7 mouse cellular contexts compared by ENCODE assay signal in genomic region chr12:105010213-105010790, GRCm38 (mm10). TPM values are rescaled to one million over a fixed set of nuclear protein-coding genes. Genes with fewer than 3 reads are reported as not detected.
DNase-seq lines count a peak whose midpoint lies in the region; ATAC-seq lines count a peak whose summit lies in the region.

No protein-coding gene starts in this region.

- 18% methylated on average over 9 of the region's 9 CpGs for WGBS in forebrain, embryonic 14.5 days
- WGBS in liver, embryonic 16.5 days (ENCODE audit: insufficient replicate concordance), result 10% methylated on average over 9 of the region's 9 CpGs

- peak overlapping the region; percentile 53; the same call in 1 of the 2 replicates for H3K9ac ChIP-seq in forebrain, embryonic 14.5 days (ENCODE audit: low read length)
- H3K9ac ChIP-seq in liver, embryonic 16.5 days (ENCODE audit: low read depth, low read length), result peak overlapping the region; percentile 87

- H3K36me3 ChIP-seq in forebrain, embryonic 14.5 days (ENCODE audit: control insufficient read depth, insufficient read depth, low read length), result no peaks in the 10 kb centered on the region
- H3K36me3 ChIP-seq in liver, embryonic 16.5 days (ENCODE audit: control insufficient read depth, insufficient read depth), result no peaks in the 10 kb centered on the region

- H3K27me3 ChIP-seq in forebrain, embryonic 14.5 days (replicated peaks; ENCODE audit: control insufficient read depth, insufficient read depth, low read length), result peaks cover 26% of the 10 kb centered on the region
- H3K27me3 ChIP-seq in liver, embryonic 16.5 days (ENCODE audit: control insufficient read depth, insufficient read depth, low read depth, low read length), result no peaks in the 10 kb centered on the region

- H3K9me3 ChIP-seq in forebrain, embryonic 14.5 days (replicated peaks; ENCODE audit: control insufficient read depth, low read length), result no peaks in the 10 kb centered on the region
- H3K9me3 ChIP-seq in liver, embryonic 16.5 days (replicated peaks; ENCODE audit: control insufficient read depth, low read length), result no peaks in the 10 kb centered on the region

- H3K4me3 ChIP-seq in forebrain, embryonic 14.5 days (ENCODE audit: low read depth, low read length), result peak overlapping the region; percentile 51
- peak overlapping the region; percentile 89 for H3K4me3 ChIP-seq in liver, embryonic 16.5 days (ENCODE audit: low read depth, low read length)

- DNase-seq in 3T3-L1 (ENCODE audit: low read depth, low spot score), result peak; percentile 57
- peak; percentile 39 for DNase-seq in CD4-positive helper T cell, adult 2 months (ENCODE audit: low read depth, low spot score)
- no peak for DNase-seq in forebrain, embryonic 14.5 days (ENCODE audit: low spot score)
- DNase-seq in adrenal gland, adult 2 months, result no peak
- DNase-seq in cerebellum, postnatal 10 days, result no peak
- no peak for DNase-seq in left cerebral cortex, postnatal 14 days (ENCODE audit: low spot score in 2 of 2)

- intact Hi-C loops in left cerebral cortex, postnatal 14 days (cut with DNase I), result no loop called here

- H3K4me1 ChIP-seq in forebrain, embryonic 14.5 days (ENCODE audit: control insufficient read depth, insufficient read depth, low read length), result peaks cover 10% of the 10 kb centered on the region; the same call in 1 of the 2 replicates
- peaks cover 75% of the 10 kb centered on the region for H3K4me1 ChIP-seq in liver, embryonic 16.5 days (ENCODE audit: control insufficient read depth, low read depth, low read length)

- ATAC-seq in forebrain, embryonic 14.5 days, result peak; percentile 33
- peak; percentile 55 for ATAC-seq in liver, embryonic 16.5 days (ENCODE audit: low read depth)

- H3K4me2 ChIP-seq in forebrain, embryonic 14.5 days (ENCODE audit: low read length), result peak overlapping the region; percentile 94
- H3K4me2 ChIP-seq in liver, embryonic 16.5 days (ENCODE audit: low read depth, low read length), result peak overlapping the region; percentile 89

- no peak overlapping the region for H3K27ac ChIP-seq in forebrain, embryonic 14.5 days (ENCODE audit: low read depth, low read length)
- peak overlapping the region; percentile 94 for H3K27ac ChIP-seq in liver, embryonic 16.5 days (ENCODE audit: low read length)

RNA-seq across cellular contexts. Expression of gene Syne3, which starts 0.7 kb away (rescaled TPM):
- 0.08 and 0.22 TPM in 2 replicates for polyA plus RNA-seq in forebrain, embryonic 14.5 days (2014; fragmentation: Nextera tagmentation; extraction: Ambion mirVana)
- 2.8 TPM in 2 replicates for polyA plus RNA-seq in liver, embryonic 16.5 days (2015; fragmentation: Nextera tagmentation; extraction: Ambion mirVana)
- 10 to 100 TPM in 1 of 2 experiments, 1 to 10 TPM in 1; 9.1 to 16.1 TPM for total RNA-seq in adrenal gland, adult 2 months (2021)
- 4.3 and 4.5 TPM in 2 replicates for polyA plus RNA-seq in adrenal gland, adult 2 months (2012; rRNA removed)
- 1 to 10 TPM; 1.1 to 1.4 TPM for total RNA-seq in left cerebral cortex, postnatal 14 days (2021)

RNA-seq across cellular contexts. Expression of gene Glrx5, which starts 22.2 kb away (rescaled TPM):
- polyA plus RNA-seq in forebrain, embryonic 14.5 days (2014; fragmentation: Nextera tagmentation; extraction: Ambion mirVana), result 154 and 173 TPM in 2 replicates
- 424 and 446 TPM in 2 replicates for polyA plus RNA-seq in liver, embryonic 16.5 days (2015; fragmentation: Nextera tagmentation; extraction: Ambion mirVana)
- total RNA-seq in adrenal gland, adult 2 months (2021), result 100 to 1,000 TPM; 161 to 186 TPM
- polyA plus RNA-seq in adrenal gland, adult 2 months (2012; rRNA removed), result 218 and 257 TPM in 2 replicates
- total RNA-seq in left cerebral cortex, postnatal 14 days (2021), result 10 to 100 TPM; 62.5 to 64.1 TPM

Comparison
In these comparisons a context has a peak if more than half of its experiments do, and no peak if none do; other contexts are left out.
1. DNase-seq: peak in 3T3-L1 (single experiment) and CD4-positive helper T cell, adult 2 months (single experiment); none in forebrain, embryonic 14.5 days (single experiment), adrenal gland, adult 2 months (single experiment), cerebellum, postnatal 10 days (0 of 2) and left cerebral cortex, postnatal 14 days (0 of 2).